Mouse (Mus musculus): ENCODE results near the gene Il25. TPM values are rescaled to one million over a fixed set of nuclear protein-coding genes. Genes with fewer than 3 reads are reported as not detected.

The Il25 gene
- not detected in 2 replicates for total RNA-seq (2021)
- long read RNA-seq = 0 reads

DNA sequence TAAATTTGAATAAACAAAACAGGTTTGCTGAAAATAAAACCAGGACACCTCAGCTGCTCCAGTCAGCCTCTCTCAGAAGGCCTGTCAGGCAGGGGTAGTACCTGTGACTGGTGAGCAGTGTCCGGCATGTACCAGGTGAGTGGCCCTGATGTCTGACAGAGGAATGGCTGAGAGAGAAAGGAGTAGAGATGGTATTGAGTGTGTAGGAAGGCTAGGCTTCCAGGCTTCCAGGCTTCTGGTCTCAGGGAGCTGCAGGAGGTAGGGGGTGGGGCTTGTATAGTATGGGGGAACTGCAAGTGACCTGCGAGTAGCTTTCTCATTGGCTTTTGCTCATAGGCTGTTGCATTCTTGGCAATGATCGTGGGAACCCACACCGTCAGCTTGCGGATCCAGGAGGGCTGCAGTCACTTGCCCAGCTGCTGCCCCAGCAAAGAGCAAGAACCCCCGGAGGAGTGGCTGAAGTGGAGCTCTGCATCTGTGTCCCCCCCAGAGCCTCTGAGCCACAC, at the start of gene Il25:
Gene Il25, plus strand, starts transcription at position 51 of the 506 bp plus-strand sequence.
- no peak for DNase-seq

DNA sequence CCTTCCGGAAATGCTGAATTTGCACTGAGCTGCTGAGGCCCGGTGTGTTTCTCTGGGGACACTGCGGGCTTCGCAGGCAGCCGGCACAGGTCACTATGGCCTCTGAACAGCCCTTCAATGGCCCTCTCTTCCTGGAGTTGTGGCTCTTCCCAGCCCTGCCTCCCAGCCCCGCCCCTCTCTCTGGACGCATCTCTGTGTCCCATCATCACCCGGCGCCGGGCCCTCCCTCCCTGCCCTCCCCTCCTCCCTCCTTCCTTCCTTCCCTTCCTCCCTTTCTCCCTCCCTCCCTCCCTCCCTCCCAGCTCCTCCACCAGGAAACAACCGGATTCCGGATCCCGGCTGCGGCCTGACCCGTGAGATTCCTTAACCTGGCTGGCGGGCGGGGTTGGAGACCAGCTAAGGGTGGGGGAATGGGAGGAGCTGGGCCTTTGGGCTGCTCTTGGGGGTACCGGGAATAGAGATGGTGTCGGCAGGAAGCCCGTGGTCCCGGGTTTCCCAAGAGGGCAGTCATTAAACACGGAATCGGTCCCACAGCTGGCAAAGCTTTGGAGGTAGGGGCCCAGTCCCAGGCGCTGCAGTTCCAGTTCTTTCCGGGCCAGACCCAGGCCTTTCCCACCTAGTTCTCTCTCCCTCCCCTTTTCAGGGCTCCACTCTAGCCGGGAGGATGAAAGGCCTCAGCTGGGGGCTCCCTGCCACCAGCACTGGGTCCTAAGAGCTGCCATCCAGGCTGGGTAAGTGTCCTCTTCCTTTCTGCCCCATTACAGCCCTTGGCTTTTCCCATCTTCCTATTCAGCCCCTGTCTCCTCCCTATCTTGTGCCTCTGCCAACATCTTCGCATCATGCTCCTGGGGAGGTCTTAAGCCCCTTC, 49.1 kb upstream of the Il25 start, which contains the start of the genes Bcl2l2 and Gm20521:
Gene Bcl2l2, plus strand, starts transcription at position 224 of the 868 bp plus-strand sequence.
Gene Gm20521, plus strand, starts transcription at position 288 of the 868 bp plus-strand sequence.
- peak; percentile 90 for DNase-seq

DNA sequence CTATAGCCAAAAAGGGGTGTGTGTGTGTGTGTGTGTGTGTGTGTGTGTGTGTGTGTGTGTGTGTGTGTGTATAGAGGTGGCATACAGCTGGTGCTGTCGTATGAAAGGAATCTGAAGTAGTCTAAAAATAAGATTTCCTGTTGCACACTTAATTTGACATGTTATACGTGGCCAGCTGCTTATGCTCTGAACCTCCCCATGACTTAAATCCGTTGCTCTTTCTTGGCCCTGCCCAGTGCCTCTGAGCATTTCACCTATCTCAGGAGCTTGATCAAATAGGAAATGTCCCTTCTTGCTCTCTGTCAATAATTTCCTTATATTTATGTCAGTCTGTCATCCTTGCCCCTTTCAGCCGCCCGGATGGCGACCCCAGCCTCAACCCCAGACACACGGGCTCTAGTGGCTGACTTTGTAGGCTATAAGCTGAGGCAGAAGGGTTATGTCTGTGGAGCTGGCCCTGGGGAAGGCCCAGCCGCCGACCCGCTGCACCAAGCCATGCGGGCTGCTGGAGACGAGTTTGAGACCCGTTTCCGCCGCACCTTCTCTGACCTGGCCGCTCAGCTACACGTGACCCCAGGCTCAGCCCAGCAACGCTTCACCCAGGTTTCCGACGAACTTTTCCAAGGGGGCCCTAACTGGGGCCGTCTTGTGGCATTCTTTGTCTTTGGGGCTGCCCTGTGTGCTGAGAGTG, 48.3 kb upstream of the Il25 start:
- DNase-seq = no peak

DNA sequence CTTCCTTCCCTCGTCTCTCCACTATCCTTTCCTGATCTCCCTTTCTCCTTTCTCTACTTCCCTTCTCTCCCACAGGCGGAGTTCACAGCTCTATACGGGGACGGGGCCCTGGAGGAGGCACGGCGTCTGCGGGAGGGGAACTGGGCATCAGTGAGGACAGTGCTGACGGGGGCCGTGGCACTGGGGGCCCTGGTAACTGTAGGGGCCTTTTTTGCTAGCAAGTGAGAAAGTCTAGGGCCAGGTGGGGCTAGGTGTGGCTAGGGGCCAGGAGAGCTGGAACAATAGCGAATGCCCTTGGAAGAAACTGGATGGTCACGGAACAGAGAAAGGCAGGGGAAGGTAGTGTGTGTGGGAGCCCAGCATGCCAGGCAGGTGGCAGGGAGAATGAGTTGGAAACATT, 47.2 kb upstream of the Il25 start:
- no peak for DNase-seq

DNA sequence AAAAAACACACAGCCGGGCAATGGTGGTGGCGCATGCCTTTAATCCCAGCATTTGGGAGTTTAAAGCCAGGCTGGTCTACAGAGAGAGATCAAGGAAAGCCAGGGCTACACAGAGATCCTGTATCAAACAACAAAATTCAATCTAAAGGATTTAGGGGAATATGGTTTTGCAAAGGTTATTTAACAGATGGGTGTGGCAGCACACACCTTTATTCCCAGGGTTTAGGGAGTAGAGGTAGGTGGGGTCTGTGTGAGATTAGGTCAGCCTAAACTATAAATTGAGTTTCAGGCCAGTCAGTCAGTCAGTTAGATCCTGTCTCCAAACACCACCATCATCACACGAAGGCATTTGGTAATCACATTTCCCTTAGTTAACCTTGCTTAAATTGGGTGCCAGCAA, 40.3 kb upstream of the Il25 start, which contains the start of gene Pabpn1:
Gene Pabpn1, plus strand, starts transcription at position 301 of the 400 bp plus-strand sequence.
- no peak for DNase-seq

DNA sequence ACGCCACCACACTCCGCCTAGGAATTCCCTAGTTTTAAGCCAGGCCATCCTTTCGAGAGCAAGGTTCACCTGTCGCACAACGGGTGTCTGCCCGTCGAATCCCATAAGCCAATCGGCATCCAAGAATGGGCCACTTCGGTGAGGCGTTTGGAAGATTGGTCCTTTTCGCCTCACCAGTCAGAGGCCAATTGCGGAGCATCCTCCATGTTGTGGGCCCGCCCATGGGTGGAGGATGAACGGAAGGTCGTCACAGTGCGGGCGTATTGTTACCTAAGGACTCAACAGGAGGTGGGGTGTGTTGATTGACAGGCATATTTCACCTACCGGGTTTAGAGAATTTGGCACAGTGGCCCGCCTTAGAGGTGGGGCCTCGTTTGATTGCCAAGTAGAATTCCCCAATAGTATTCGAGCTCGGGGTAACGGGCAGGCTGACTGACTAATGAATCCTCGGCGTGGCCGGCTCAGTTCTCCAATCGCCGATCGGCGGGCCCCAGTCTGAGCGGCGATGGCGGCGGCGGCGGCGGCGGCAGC, 38.8 kb upstream of the Il25 start:
- peak; percentile 93 for DNase-seq

DNA sequence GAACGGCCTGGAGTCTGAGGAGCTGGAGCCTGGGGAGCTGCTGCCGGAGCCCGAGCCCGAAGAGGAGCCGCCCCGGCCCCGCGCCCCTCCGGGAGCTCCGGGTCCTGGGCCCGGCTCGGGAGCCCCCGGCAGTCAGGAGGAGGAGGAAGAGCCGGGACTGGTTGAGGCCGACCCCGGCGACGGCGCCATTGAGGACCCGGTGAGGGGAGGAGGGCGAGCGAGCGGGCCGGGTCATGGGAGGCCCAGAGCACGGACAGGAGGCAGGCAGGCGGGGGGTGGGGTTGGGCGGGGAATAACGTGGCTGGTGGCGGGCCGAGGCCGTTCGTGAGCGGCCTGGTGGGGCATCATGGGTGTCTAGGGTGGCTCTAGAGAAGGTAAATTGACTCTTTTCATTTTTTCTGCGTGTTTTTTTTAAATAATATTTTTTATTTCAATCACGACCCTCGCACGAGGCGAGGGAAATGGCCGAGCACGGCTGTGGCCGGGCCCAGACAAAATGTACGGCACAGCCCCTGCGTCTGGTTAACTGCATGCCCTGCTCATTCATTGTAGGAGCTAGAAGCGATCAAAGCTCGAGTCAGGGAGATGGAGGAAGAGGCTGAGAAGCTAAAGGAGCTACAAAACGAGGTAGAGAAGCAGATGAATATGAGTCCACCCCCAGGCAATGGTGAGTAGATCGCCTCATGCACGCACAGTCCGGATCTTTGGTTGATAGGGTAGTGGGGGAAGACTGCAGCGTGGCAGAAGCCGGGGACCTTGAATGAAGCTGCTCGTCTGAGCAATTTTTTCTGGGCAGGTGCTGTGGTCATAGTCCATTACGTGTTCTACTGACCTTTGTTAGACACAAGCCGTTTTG, 38.0 kb upstream of the Il25 start:
- DNase-seq = peak; percentile 78

DNA sequence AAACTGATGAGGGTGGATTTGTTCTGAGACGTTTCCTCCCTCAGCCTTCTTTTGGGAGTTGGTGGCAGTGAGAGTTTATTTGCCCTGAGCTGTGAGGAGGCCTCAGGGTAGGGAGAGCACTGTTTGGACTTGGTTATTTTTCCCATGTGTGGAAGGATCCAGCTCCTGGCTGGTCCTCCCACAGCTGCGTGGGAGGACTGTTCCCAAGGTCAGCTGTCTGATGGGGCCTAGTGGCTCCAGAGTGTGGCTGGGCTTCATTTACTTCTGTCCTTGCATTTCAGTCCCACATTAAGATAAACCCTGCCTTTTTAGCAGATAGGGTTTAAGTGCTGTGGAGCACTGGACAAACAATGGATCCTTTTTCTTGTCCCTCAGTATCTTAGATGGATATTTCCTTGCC, 35.0 kb upstream of the Il25 start:
- no peak for DNase-seq

DNA sequence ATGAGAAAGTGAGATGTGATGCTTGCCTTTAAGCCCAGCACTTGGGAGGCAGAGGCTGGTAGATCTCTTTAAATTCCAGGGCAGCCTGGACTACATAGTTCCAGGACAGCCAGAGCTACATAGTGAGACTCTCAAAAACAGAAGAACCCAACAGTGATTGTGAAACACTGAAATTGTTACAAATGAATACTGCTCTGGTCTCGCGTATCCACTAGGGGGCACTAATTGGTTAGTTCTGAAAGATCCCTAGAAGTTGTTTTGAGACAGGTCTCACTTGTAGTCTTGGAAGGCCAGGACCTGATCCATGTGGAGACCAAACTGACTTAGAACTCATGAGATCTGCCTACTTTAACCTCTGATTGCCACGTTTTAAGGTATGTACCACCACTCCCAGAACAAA, 32.1 kb upstream of the Il25 start:
- DNase-seq = peak; percentile 42

DNA sequence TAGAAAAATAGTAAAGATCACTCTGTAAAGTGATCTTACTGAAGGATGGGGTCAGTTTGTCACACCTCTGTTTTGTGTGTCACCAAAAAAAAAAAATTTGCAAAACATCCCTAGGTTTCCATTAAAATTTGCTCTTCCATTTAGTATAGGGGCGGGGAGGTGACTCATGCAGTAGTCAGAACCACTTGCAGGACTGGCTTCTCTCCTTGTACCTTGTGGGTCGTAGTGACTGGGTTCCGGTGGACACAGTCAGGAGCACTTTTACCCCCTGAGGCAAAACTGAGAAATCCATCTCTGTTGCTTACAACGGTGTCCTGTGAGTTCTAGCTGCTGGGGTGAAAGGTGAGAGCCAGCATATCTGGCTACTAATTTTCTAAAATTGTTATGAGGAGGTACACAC, 28.9 kb upstream of the Il25 start:
- DNase-seq = no peak

DNA sequence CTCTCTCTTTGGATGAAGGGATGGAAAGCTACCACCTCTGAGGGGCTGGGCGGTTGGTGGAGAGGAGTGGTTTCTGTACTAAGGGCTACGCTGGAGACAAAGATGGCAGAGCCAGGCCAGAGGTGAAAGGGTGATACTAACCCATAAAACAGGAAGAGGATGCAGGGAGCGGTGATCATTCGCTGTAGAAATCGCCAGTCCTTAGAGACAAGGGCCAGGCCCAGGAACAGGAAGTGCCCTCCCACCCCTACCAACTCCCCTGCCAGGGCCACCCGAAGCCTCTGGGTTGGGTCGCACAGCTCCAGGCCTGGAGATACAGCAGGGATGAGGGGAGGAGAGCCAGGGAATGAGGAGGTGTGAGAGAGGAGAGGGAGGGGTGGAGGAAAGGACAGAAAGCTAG, 23.8 kb upstream of the Il25 start:
- no peak for DNase-seq

DNA sequence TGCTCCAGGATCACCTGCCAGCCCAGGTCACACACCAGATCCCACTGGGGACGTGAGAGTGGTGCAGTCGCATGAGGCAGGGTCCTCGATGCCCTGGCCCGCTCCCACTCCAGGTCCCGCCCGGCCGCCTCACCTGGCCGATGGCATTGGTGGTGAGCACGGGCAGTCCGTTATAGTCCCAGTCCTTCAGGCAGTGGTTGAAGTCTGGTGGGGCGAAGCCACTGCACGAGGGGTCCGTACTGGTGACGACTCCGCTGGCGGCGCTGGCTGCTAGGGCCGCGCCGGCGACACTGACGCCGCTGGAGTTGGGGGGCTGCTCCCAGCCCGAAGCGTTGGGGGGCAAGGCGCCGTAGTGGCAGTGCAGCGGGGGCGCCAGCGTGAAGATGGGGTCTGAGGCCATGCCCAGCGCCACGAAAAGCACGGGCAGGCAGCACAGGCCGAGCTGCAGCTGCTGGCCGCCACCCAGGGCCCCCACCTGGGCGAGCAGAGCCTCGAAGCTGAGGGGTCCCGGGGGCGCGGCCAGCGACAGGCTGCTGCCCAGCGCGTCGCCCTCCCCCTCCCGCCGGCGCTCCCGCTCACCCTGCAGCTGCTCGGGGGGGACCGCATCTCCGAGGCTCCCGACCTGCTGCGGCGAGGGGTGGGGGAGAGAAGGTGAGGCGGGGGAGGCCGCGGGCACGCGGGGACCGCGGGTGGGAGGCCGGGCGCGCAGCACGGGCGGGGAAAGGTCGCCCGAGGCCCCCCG, 20.2 kb upstream of the Il25 start:
- DNase-seq = peak; percentile 23

DNA sequence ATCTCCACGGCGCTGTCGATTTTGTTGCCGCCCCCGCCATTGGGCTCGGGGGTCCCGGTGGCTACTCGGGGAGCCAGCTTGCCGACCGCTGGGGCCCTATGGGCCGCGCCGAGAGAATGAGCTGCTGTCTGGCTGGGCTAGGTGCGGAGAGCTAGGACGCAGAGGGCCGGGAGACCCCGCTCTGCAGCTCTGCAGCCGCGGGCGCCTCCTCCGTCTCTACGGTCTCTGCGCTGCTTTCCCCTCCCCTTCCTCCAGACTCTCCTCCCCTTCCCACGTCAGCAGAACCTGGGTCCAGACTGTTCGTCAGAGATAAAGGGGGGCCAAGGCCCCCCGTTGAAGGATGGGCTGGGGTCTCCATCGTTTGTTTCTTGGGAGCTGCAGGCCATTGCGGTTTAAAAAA, 19.6 kb upstream of the Il25 start, which contains the start of gene Slc22a17:
Gene Slc22a17, minus strand, starts transcription at position 247 of the 400 bp plus-strand sequence.
- peak; percentile 68 for DNase-seq

DNA sequence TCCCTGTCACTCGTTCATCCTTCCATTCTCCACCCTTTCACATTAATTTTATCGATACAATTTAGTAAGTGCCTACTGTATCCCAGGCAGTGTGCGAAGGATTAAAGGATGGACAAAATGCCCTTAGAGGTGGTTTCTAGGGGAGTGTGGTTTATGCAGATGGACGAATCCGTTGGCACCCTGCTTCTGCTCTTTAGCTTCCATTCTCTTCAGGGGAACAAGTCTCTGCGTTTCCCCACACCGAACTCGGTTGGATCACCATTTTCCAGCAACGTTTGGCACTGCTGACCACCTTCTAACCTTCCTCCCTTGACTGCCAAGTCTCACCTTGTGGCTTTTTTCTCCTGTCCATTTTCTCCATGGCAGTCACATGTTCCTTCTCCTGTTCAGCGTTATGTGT, 19.2 kb upstream of the Il25 start:
- no peak for DNase-seq

DNA sequence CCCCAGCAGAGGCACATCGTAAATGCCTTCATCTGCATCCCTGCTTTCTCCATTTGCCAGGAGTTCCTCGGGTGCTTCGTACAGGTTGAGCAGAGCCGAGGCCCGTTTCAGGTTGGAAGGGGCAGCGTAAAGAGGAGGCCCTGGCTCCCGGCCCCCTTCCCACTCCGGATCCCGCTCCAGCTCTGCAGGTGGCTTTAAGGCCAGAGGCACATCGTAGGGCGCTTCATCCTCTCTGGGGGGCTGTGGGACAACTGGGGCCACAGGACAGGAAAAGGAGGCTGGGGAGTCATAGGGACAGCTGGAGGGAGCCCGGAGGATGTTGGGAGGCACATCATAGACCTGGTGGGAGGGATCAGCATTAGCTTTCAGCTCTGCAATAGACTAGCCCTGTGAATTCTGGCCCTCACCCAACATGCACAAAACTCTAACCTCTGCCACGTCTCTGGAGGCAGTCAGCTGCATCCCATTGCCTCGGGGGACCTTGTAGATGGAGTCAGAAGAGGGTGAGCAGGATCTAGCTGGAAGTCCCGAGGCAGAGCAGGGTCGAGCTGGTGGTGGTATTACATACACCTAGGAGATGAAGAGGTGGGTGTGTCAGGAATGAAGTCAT, 12.3 kb upstream of the Il25 start:
- DNase-seq = no peak

DNA sequence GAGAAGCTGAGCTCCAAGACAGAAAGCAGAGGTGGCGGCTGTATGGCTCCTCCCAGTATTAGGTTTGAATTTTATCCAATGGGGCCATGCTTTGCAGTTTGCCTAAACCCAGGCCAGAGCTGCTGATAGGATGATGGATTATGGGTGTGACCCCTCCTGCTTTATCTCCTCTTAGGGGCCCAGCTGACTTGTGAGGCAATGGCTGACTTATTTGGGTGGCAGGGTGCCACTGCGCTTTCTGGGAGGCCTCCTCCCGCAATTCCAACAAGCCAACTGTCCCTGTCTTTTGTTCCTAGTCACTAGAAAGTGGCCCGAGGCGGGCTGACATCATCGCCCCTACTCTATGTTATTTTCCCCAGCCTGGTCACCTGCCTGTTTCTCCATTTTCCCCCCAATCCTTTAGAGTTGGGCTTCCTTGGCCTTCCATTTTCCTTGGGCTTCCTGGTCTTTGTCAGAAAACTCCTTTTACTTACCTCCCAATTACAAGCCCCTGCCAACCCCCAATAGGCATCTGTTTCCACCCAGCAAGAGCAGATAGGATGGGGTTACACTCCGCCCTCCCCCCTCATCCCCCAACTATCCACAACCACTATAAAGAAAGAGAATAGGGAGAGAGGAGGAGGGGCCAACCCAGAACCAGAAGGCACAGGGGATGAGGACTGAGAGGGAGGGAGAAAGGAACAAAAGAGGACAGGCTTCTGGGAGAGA, 7.7 kb upstream of the Il25 start:
- DNase-seq = no peak

DNA sequence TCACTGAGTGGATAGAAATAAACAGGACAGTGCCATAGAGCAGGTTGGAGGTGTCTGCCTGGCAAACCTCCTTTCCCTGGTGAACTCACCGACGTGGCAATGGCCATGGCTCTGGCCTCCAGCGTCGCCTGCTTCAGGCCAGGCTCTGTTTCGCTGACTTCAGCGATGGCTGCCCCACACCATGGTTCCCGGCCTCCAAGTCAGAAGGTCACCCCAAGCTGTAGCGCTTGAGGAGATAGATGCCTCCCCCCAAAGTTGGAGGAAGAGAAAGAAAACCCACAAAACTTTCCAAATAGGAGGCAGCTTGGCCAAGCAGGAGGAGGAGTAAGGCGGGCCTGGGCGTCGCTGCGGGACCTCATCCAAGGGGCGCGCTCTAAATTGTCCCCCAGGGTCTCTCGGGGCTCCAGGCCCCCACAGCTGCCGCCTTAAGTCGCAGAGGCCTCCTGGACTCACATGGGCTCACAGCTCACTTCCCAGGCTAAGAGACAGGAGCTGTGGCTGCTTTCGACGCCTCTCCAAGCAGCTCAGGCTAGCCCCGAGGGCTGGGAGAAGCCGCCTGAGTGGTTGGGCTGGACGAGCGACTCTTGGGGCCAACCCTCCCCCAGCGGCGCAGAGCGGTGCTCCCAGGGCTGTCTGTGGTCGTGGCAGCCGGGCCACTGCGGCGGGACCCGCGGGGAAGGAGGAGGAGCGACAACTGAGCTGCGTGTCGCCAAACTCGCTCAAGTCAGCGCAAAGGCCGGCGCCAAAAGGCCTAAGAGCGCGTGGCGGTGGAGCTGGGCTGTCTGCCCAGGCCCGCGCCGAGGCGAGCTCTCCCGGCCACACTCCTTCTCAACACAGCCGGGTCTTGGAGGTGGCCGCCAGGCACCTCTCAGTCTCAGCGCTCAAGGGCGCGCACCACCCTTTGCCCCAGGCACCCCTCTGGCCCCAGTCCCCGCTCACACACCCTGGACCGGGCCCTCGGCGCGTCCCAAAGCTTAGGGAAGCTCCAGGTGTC, 6.8 kb upstream of the Il25 start, which contains the start of gene Efs:
Gene Efs, minus strand, starts transcription at position 778 of the 994 bp plus-strand sequence.
- DNase-seq = peak; percentile 53

DNA sequence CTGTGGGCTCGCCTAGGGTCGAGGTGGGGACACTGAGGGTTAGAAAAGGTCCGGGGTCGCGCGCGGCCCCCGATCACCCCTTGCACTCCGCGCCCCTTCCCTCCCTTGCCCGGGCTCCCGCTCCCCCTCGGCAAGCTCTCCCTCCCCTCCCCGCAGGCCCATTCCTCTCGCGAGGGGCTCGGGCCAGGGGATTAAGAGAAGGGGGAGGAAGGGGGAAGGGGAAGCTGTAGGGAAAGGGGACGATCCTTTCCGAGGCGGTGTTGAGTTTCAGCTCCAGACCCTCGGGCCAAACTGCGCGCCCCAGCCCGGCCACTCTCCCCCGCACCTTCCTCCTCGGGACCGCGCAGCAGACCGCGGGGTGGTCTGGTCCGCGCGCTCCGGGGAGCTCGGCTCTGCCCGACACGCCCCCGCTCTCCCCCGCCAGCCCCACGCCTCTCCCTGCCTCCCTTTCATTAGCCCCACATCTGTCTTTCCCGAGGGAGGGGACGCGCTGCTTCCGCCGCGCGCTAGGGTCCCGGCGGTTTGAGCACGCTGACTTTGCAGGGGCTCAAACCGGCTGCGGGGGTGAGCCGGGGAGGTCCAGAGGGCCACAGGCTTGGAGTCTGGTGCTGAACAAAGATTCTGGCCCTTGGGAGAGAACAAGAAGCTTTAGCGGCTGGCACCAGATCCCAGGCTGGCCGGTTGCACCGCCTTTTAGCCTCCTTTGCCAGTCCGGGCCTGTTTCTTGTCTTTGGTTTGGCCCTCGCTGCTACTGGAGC, 5.9 kb upstream of the Il25 start:
- peak; percentile 33 for DNase-seq

Measured in adrenal gland, postnatal 25 days (tissue).